Mouse (Mus musculus) urinary bladder, postnatal 36 days (tissue): ENCODE results near the gene Flg.

Source experiments
- DNase-seq, 2 experiments: peaks; one replicate each; pipeline ENCODE4 v3.0.0; 2022; ENCODE audit warnings: low spot score in 2 of 2, mixed read lengths in 1 of 2

Gene Flg

GRCm38 (mm10) chr3:93273223-93273622, at the start of gene Flg:
TSS of gene Flg (plus strand) at chr3:93273523.
- no peak for DNase-seq

DNA sequence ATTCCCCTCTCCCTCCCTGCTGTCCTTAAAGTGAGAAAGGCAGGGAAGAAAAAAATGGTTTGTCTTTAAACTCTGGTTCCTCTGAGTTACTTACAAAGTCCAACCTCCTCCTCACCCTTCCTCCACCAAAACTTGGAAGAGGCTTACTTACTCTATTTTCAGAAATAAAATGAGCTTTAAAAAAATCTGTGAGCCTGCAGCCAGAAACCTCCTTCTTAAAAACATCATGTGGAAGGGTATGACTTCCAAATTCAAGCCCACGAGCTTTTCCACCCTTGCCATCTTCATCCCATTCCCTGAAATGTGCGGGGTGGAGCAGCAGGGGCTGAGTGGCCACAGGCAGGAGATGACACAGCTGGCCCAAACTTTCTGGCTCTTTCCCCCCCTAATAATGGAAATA, 24.2 kb downstream of the Flg start:
- no peak for DNase-seq

GRCm38 (mm10) chr3:93299832-93300231, 26.5 kb downstream of the Flg start:
- DNase-seq: no peak

DNA sequence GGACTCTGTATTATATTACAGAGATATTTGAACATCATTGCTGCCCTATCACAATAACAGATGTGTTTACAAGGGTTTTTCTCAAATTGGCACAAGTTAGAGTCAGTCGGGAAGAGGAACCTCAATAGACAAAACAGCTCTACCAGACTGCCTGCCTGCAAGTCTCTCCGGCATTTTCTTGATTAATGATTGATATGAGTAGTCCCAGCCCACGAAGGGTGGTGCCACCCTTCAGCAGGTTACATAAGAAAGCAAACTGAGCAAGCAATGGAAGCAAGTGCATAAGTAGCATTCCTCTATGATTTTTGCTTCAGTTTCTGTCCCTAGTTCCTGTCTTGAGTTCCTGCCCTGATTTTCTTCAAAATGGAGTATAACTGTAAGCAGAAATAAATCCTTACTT, 28.6 kb downstream of the Flg start:
- DNase-seq: no peak

DNA sequence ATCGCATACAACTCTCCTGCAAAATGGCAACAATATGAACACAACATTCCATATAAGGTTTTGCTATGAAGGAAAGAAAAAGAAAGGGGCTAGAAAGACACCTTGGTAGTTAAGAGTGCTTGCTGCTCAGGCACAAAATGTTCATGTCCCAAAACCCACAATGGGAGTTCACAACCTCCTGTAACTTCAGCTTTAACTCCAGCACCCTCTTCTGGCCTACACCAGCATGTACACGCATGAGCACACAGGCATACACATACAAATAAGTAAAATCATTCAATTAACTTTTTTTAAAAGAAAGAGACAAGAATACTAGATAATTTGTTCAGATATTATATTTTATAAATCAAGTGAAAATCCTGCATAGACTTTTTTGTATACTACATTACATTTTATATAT, 32.8 kb downstream of the Flg start:
- no peak for DNase-seq

- no peak for DNase-seq
These were observed 38.0 kb downstream of the Flg start for GRCm38 (mm10) chr3:93311371-93311770.

DNA sequence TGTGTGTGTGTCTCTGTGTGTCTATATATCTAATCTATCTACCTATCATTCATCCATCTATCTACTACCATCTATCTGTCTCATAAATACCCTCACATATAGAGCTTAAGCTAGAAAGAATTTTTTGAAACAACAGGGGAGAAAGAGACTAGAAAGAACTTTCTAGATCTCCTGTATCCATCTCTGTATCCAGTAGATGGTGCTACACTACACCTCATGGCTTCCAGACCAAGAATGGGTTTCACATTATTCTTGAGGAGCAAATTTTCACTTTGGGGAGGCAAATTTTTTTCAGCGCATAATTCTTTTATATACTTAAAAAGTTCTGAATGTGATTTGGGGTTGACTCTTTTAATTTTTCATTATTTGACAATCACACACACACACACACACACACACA, 41.1 kb downstream of the Flg start:
- no peak for DNase-seq

DNA sequence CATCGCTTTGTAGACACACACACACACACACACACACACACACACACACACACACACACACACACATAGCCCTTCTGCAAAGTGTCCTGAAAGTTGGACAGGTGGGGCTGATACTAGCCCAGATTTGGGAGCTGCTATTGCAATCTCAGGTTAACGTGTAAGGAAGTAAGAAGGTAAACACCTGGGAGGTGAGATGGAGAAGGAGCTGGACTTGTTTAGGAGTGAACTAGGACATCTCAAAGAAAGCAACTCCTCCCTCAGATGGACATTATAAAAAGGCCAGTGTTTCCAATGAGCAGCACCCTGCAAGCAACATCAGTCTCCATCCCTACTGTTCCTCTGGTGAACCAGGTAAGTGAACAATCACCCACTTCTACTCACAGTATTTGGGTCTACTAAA, 46.1 kb downstream of the Flg start, which contains the start of gene Hrnr:
Gene Hrnr (plus strand): TSS at position 301 of the 400 bp plus-strand sequence.
- no peak for DNase-seq

- no peak for DNase-seq
These were observed 64.4 kb downstream of the Flg start for GRCm38 (mm10) chr3:93337749-93338148.

DNA sequence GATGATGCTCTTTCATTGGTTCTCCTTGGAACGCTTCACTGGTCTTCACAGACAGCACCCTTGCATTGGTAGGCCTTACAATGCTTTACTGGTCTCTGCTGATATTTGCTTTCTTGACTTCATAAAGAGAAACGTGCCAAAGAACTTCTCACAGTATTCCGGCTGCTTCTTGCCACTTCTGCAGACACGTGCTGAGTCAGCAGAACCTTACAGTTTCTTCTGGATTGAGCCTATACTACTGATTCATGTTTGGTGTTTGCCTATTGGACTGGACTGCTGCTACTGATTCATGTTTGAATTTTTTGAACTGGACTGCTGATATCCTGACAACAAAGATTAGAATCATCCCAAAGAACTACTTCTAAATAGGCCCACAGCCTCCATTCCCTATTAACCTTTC, 66.7 kb downstream of the Flg start:
- DNase-seq: no peak
